Comparison of ENCODE assay signal across 9 mouse cellular contexts in genomic region chr2:115938926-115939563, GRCm38 (mm10).
A peak's percentile ranks its signal among the peaks of the same experiment; 100 is the strongest.
DNase-seq lines count a peak whose midpoint lies in the region; ATAC-seq lines count a peak whose summit lies in the region.
"Had no signal": no experiment of that assay in that cellular context is flagged by ENCODE, and none has a peak within 500 bp of the region (broad histone marks: within the 10 kb centered on the region; RNA-seq: fewer than 3 reads in every experiment).

No protein-coding gene starts in this region.

- H3K27me3 ChIP-seq in heart, embryonic 13.5 days (replicated peaks): no peaks in the 10 kb centered on the region
- H3K27me3 ChIP-seq in liver, embryonic 12.5 days (replicated peaks): no peaks in the 10 kb centered on the region
- H3K27me3 ChIP-seq: Patski had no signal

- no peak overlapping the region for H3K4me3 ChIP-seq in heart, embryonic 13.5 days
- no peak overlapping the region for H3K4me3 ChIP-seq in liver, embryonic 12.5 days

- peaks cover 56% of the 10 kb centered on the region for H3K4me1 ChIP-seq in heart, embryonic 13.5 days
- no peaks in the 10 kb centered on the region for H3K4me1 ChIP-seq in liver, embryonic 12.5 days

- ATAC-seq in heart, embryonic 13.5 days (ENCODE audit: extremely low read depth, insufficient number of reproducible peaks, low FRiP score, low TSS enrichment): no peak
- no peak for ATAC-seq in liver, embryonic 12.5 days
- ATAC-seq: Patski had no signal

- 71% methylated on average over 8 of the region's 8 CpGs for WGBS in heart, embryonic 13.5 days
- 72% methylated on average over 8 of the region's 8 CpGs for WGBS in liver, embryonic 12.5 days (ENCODE audit: insufficient replicate concordance)

- no peak overlapping the region for H3K4me2 ChIP-seq in heart, embryonic 13.5 days
- H3K4me2 ChIP-seq in liver, embryonic 12.5 days: no peak overlapping the region

- DNase-seq in layer of hippocampus, adult 11-12 months (ENCODE audit: low spot score): peak; percentile 51
- DNase-seq in layer of hippocampus, adult 9-10 months (ENCODE audit: low spot score): no peak
- DNase-seq in cerebellum, adult 11-12 months: peak; percentile 3
- DNase-seq in layer of hippocampus, postnatal 14 days (ENCODE audit: low spot score in 2 of 2): peak; percentile 39 to 65
- DNase-seq in right cerebral cortex, postnatal 4 days: peak; percentile 63
- DNase-seq in thymus, postnatal 10 days (ENCODE audit: low spot score in 2 of 2): no peak

- 0 out of 2 replicates have a peak overlapping the region, but pooled peaks have one; percentile 29 for H3K27ac ChIP-seq in heart, embryonic 13.5 days (replicated peaks)
- H3K27ac ChIP-seq in liver, embryonic 12.5 days: no peak overlapping the region

- H3K9me3 ChIP-seq in heart, embryonic 13.5 days: no peaks in the 10 kb centered on the region
- no peaks in the 10 kb centered on the region for H3K9me3 ChIP-seq in liver, embryonic 12.5 days (replicated peaks)

- H3K36me3 ChIP-seq in heart, embryonic 13.5 days: peaks cover 12% of the 10 kb centered on the region; the same call in 1 of the 2 replicates
- no peaks in the 10 kb centered on the region for H3K36me3 ChIP-seq in liver, embryonic 12.5 days

- no peak overlapping the region for H3K9ac ChIP-seq in heart, embryonic 13.5 days
- no peak overlapping the region for H3K9ac ChIP-seq in liver, embryonic 12.5 days

Comparison
In these comparisons a context has a peak if more than half of its experiments do, and no peak if none do; other contexts are left out.
1. DNase-seq: peak in layer of hippocampus, adult 11-12 months (single experiment), cerebellum, adult 11-12 months (single experiment), layer of hippocampus, postnatal 14 days (2 of 2) and right cerebral cortex, postnatal 4 days (single experiment); none in layer of hippocampus, adult 9-10 months (single experiment) and thymus, postnatal 10 days (0 of 2).